Mouse (Mus musculus) midbrain, embryonic 13.5 days (tissue): ENCODE measurements around the gene Scarf1. TPM values are rescaled to one million over a fixed set of nuclear protein-coding genes. Genes with fewer than 3 reads are reported as not detected.

Experiments
- ATAC-seq: fragments of 200-750 bp; cut with Nextera tagmentation; 2 replicates; pipeline ENCODE4 v1.8.0; 2017; ENCODE audit warnings: mild to moderate bottlenecking, moderate TSS enrichment, moderate library complexity
- H3K27ac ChIP-seq: fragments of 300-500 bp; sonication (generic); 2 replicates; pipeline ENCODE4 v1.5.1; 2015; ENCODE audit warnings: inconsistent platforms, mild to moderate bottlenecking, moderate library complexity
- H3K27me3 ChIP-seq: fragments of 300-500 bp; sonication (generic); 2 replicates; pipeline ENCODE4 v1.6.1; 2015; ENCODE audit warnings: mild to moderate bottlenecking, inconsistent platforms
- H3K36me3 ChIP-seq: fragments of 300-500 bp; sonication (generic); 2 replicates; pipeline ENCODE4 v1.6.1; 2015; ENCODE audit warnings: mild to moderate bottlenecking, inconsistent platforms
- H3K4me1 ChIP-seq: fragments of 300-500 bp; sonication (generic); replicated peaks from 2 replicates; pipeline ENCODE4 v1.6.1; 2015; ENCODE audit warnings: inconsistent platforms
- H3K4me2 ChIP-seq: fragments of 300-500 bp; sonication (generic); replicated peaks from 2 replicates; pipeline ENCODE4 v1.6.1; 2015; ENCODE audit warnings: moderate library complexity, mild to moderate bottlenecking, inconsistent platforms
- H3K4me3 ChIP-seq: fragments of 300-500 bp; sonication (generic); replicated peaks from 2 replicates; pipeline ENCODE4 v1.5.1; 2015; ENCODE audit warnings: mild to moderate bottlenecking, inconsistent platforms
- H3K9ac ChIP-seq: fragments of 300-500 bp; sonication (generic); replicated peaks from 2 replicates; pipeline ENCODE4 v1.6.1; 2015; ENCODE audit warnings: mild to moderate bottlenecking, inconsistent platforms
- H3K9me3 ChIP-seq: fragments of 300-500 bp; sonication (generic); 2 replicates; pipeline ENCODE4 v1.6.1; 2016; ENCODE audit warnings: mild to moderate bottlenecking, inconsistent platforms
- WGBS: fragments of 180-500 bp; shearing (Covaris S2); methylation state at CpG from one replicate; pipeline ENCODE4 v1.1.7; 2015; 5-methylcytosine and 5-hydroxymethylcytosine counted together
- microRNA counts: library from miRNA; unstranded; fragments of <30 nt; microRNA quantifications from one replicate; lab custom pipeline; 2016
- microRNA-seq: library from miRNA; unstranded; fragments of <30 nt; microRNA quantifications from one replicate; pipeline ENCODE4, GENCODE M21; 2016
- polyA plus RNA-seq: library from polyadenylated mRNA; unstranded; fragments of >200 nt; fragmentation: Nextera tagmentation; extraction: Ambion mirVana; gene quantifications from 2 replicates; pipeline ENCODE4 v1.2.1, GENCODE M21; 2015

Scarf1 gene
- polyA plus RNA-seq, 1 experiment from 2014 or later: 3.5 TPM

DNA sequence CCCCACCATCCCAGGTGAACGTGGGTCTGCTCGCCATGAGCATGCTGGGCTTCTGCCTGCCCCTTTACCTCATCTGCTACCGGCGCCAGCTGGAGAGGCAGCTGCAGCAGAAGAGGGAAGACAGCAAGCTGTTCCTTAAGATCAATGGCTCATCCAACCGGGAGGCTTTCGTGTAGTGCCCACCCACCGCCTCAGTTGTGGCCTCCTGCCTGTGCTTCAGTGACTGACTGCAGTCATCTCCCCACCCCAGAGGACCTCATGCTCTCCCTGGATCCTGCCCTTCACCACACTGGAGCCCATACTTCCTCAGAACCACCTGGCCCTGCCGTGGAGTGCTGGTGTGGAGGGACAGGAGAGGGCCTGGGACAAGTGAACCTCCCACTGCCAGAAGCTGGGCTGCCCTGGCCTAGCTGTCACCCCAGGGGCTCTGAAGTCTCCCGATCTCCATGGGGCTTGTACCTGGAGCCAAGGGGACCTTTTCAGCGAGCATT is 59.0 kb downstream of the Scarf1 start:
- H3K27ac ChIP-seq: peak overlapping the region; percentile 90
- no peak overlapping the region for H3K4me3 ChIP-seq
- no peaks in the 10 kb centered on the region for H3K9me3 ChIP-seq
- WGBS: 10% methylated on average over 10 of the region's 10 CpGs
- no peak overlapping the region for H3K4me2 ChIP-seq
- peaks cover 35% of the 10 kb centered on the region for H3K36me3 ChIP-seq
- H3K27me3 ChIP-seq: no peaks in the 10 kb centered on the region
- H3K9ac ChIP-seq: peak overlapping the region; percentile 50
- ATAC-seq: peak; percentile 21; the same call in 1 of the 2 replicates
- peaks cover 20% of the 10 kb centered on the region for H3K4me1 ChIP-seq

DNA sequence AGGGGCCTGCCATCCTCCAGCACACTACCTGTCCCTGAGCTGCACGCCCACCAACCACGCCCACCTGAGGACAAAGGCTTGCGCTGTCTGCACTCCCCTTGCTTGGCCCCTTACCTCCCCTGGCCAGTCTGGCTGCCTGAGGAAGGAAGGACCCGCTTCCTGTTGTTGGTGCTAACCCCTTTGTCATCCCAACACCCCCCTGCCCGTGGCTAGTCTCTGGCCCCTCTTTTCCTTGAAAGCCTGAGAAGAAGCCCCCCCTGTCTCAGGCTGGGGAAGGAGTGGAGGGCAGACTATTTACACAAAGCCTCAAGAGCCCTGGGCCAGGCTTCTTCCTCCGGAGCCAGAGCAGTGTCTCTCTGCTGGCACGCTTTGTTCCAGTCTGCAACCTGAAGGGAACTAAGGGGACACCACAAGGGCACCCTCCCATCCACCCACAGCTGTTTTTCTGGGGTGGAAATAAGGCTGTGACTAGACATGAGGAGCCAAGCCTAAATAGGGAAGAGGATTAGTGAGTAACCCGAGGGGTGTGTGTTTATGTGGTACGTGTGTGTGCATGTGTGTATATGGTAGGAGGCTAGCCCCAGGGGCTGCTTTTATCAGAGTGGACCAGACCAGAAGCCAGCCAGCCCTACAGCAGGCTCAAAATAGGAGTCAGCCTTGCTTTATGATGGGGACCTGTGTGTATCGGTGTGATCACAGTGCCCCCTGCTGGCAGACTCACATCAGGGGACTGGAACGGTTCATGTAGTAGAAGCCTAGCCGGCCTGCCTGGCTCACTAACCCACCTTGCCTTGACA is 59.7 kb downstream of the Scarf1 start:
- H3K9me3 ChIP-seq: no peaks in the 10 kb centered on the region
- ATAC-seq: peak; percentile 94
- peaks cover 20% of the 10 kb centered on the region for H3K4me1 ChIP-seq
- H3K4me3 ChIP-seq: no peak overlapping the region
- peak overlapping the region; percentile 50 for H3K9ac ChIP-seq
- H3K4me2 ChIP-seq: no peak overlapping the region
- H3K27me3 ChIP-seq: no peaks in the 10 kb centered on the region
- peaks cover 30% of the 10 kb centered on the region for H3K36me3 ChIP-seq
- H3K27ac ChIP-seq: peak overlapping the region; percentile 90
- WGBS: 9% methylated on average over 12 of the region's 12 CpGs

DNA sequence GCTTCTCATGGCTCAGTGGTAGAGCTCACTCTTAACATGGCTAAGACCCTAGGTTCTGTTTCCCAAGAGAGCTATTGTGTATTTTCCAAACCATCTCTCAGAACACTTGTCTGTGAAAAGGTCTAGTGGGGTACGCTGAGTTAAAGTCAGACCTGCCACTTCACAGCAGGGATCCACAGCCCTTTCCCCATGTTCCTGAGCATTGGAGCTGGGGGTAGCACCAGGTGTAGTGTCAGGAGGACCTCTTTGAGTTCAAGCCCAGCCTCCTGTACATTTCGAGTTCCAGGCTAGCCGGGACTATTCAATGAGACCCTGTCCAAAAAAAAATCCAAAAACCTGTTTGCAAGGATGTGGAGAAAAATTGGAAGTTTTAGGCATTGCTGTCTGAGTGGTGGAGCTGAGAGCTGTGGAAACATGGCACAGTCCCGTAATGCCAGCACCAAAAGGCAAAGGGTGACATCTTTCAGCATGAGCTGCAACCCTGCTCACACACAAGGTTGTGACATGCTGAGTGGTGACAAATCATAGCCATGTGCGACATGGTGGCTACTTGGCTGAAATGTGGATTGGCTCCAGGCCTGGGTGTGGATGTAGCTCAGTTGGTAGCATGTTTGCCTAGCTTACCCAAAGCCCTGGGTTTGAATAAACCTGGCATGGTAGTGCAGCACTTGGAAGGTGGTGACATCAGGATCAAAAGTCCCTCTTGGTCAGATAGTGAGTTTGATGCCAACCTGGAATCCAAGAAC is 61.2 kb downstream of the Scarf1 start:
- no peak overlapping the region for H3K9ac ChIP-seq
- 83% methylated on average over 5 of the region's 5 CpGs for WGBS
- no peak overlapping the region for H3K27ac ChIP-seq
- no peak overlapping the region for H3K4me2 ChIP-seq
- ATAC-seq: no peak
- no peak overlapping the region for H3K4me3 ChIP-seq
- H3K4me1 ChIP-seq: peaks cover 20% of the 10 kb centered on the region
- peaks cover 15% of the 10 kb centered on the region for H3K36me3 ChIP-seq
- no peaks in the 10 kb centered on the region for H3K9me3 ChIP-seq
- H3K27me3 ChIP-seq: no peaks in the 10 kb centered on the region

DNA sequence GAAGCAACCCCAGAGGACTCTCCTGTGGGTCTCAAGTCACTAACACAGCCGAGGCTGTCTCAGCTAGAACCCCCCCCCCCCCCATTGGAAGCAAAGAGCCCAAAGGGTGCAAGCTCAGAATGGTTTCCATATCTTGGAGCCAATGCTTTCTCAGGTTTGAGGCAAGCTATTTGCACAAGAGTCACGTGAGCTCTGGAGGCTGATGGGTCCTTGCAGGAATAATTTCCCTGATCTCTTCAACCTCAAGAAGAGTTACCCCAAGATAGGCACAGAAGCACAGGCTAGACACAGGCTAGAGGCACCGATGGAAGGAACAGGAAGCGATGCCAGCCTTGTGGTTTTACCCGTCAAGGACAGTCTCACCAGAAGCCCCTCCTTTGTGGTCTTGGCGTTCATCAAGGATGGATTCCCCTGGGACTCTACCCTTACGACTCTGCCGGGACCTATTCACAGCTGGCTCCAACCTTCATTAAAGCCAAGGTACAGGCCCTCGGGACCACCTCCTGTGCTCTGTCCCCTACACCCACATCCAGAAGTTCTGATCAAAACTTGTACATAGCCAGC is 62.3 kb downstream of the Scarf1 start:
- ATAC-seq: no peak
- Histone ChIP-seq H3K9me3 (no peaks in the 10 kb centered on the region), H3K4me1 (peaks cover 20% of the 10 kb centered on the region), H3K27me3 (no peaks in the 10 kb centered on the region), H3K36me3 (peaks cover 4% of the 10 kb centered on the region; the same call in 1 of the 2 replicates), H3K27ac (no peak overlapping the region), H3K4me3 (no peak overlapping the region), H3K4me2 (no peak overlapping the region), H3K9ac (no peak overlapping the region)
- WGBS: 75% methylated on average over 9 of the region's 9 CpGs

MicroRNAs within 50 kb of the gene (microRNA counts, 519-probe panel; counts per million panel counts)
- microRNA mmu-miR-22 (lab: Ali Mortazavi, UCI): 5,647 counts per million, percentile 92 among the panel's probes with 10 or more counts

Small RNAs within 50 kb of the gene (microRNA-seq; reads per million reads assigned to microRNA genes)
- 3,216 reads per million, percentile 87 among the genes with 10 or more reads in this experiment for gene Mir22
- gene Mir3971: not detected

Other genes with a start within 250 kb of the Scarf1 start
- gene Rpa1, start 165.2 kb upstream of the Scarf1 start, polyA plus RNA-seq: 69.1 and 70.6 TPM in 2 replicates
- gene Smyd4, start 165.1 kb upstream of the Scarf1 start, polyA plus RNA-seq: 15.3 and 15.5 TPM in 2 replicates
- gene Serpinf1, start 90.8 kb upstream of the Scarf1 start, polyA plus RNA-seq: 27.5 and 31.5 TPM in 2 replicates
- 0.07 TPM in 1 of 2 replicates, not detected in the other for gene Serpinf2, start 73.9 kb upstream of the Scarf1 start, polyA plus RNA-seq
- gene Wdr81, start 58.8 kb upstream of the Scarf1 start, polyA plus RNA-seq: 6.8 and 8.1 TPM in 2 replicates
- 2.0 and 2.5 TPM in 2 replicates for gene Tlcd2, start 51.8 kb upstream of the Scarf1 start, polyA plus RNA-seq
- 58.2 and 61.8 TPM in 2 replicates for gene Prpf8, start 26.7 kb upstream of the Scarf1 start, polyA plus RNA-seq
- 0.97 and 1.2 TPM in 2 replicates for gene Rilp, start 3.4 kb upstream of the Scarf1 start, polyA plus RNA-seq
- gene Slc43a2, start 18.2 kb downstream of the Scarf1 start, polyA plus RNA-seq: 16.4 and 17.3 TPM in 2 replicates
- 77.8 and 99.2 TPM in 2 replicates for gene Pitpna, start 74.6 kb downstream of the Scarf1 start, polyA plus RNA-seq
- 41.9 and 43.4 TPM in 2 replicates for gene Inpp5k, start 117.4 kb downstream of the Scarf1 start, polyA plus RNA-seq
- 6.5 and 7.6 TPM in 2 replicates for gene Myo1c, start 137.0 kb downstream of the Scarf1 start, polyA plus RNA-seq
- gene Crk, start 165.7 kb downstream of the Scarf1 start, polyA plus RNA-seq: 129 and 130 TPM in 2 replicates
- 1,420 and 1,493 TPM in 2 replicates for gene Ywhae, start 219.3 kb downstream of the Scarf1 start, polyA plus RNA-seq